Mouse (Mus musculus): ENCODE results near the gene Npb. TPM values are rescaled to one million over a fixed set of nuclear protein-coding genes. Genes with fewer than 3 reads are reported as not detected.

Npb gene
- polyA plus RNA-seq, 1 experiment from 2014 or later: 4.8 TPM

DNA sequence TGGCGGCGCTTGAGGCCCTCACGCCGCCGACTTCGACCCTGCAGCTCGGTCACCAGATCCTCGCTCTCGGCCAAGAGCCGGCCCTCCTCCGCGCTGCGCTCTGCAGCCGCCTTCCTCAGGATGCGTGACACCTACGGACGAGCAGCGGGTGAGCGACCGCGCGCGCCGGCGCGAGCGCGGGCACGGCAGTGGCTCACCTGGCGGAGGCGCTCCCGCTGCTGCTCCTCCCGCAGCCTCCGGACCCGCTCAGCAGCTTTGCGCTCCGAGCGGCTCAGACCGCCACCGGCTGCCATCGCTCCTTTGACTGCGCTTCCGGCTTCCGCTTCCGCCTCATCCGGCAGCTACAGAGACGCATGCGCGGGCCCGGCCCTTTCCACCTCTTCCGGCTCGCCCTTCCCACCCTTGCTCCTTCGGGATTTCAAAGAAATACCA is 16.4 kb downstream of the Npb start:
- WGBS: 0% methylated on average over 53 of the region's 53 CpGs
- peak; percentile 95 for DNase-seq (ENCODE audit: low spot score)
- Histone ChIP-seq H3K9me3 (no peaks in the 10 kb centered on the region), H3K4me3 (peak overlapping the region; percentile 99), H3K4me1 (peaks cover 38% of the 10 kb centered on the region), H3K36me3 (peaks cover 62% of the 10 kb centered on the region), H3K27ac (peak overlapping the region; percentile 89), H3K27me3 (ENCODE audit: insufficient read depth, poor library complexity, severe bottlenecking) (no peaks in the 10 kb centered on the region)

DNA sequence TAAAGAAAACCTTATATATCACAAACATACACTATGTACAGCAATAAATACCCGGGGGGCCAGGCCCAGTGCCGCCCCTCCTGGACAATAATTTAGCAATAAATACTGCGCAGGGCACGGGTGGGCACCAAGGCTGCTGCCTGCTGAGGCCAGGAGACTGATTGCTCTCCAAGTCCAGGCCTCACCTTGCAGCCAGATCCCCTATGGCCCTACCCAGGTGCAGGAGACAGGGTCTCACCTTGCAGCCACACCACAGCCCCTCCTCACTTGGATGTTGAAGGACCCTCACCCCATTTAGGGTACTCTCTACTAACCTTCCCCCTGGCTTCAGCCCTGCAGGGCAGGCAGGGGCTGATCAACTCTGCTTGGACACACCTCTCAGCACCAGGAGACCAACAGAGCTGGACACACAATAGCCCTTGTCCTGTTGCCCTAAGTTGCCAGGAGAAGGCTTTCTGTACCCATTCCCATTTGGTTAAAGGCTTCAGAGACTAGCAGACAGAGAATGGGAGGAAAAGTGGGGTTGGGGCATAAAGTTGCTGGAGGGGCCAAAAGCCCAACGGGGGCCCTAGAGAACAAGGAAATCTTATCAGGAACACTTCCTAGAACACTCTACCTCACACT is 17.0 kb downstream of the Npb start, which contains the start of gene Sirt7:
Sirt7 (minus strand) TSS at position 89 of the 624 bp plus-strand sequence.
- peak within 1 kb of the TSS; percentile 89 for H3K27ac ChIP-seq
- DNase-seq (ENCODE audit: low spot score): no peak
- H3K27me3 ChIP-seq (ENCODE audit: insufficient read depth, poor library complexity, severe bottlenecking): no peaks in the 10 kb centered on the region
- peaks cover 44% of the 10 kb centered on the region for H3K4me1 ChIP-seq
- H3K9me3 ChIP-seq: no peaks in the 10 kb centered on the region
- H3K36me3 ChIP-seq: peaks cover 56% of the 10 kb centered on the region
- WGBS: 11% methylated on average over 5 of the region's 5 CpGs
- peak within 1 kb of the TSS; percentile 99 for H3K4me3 ChIP-seq

DNA sequence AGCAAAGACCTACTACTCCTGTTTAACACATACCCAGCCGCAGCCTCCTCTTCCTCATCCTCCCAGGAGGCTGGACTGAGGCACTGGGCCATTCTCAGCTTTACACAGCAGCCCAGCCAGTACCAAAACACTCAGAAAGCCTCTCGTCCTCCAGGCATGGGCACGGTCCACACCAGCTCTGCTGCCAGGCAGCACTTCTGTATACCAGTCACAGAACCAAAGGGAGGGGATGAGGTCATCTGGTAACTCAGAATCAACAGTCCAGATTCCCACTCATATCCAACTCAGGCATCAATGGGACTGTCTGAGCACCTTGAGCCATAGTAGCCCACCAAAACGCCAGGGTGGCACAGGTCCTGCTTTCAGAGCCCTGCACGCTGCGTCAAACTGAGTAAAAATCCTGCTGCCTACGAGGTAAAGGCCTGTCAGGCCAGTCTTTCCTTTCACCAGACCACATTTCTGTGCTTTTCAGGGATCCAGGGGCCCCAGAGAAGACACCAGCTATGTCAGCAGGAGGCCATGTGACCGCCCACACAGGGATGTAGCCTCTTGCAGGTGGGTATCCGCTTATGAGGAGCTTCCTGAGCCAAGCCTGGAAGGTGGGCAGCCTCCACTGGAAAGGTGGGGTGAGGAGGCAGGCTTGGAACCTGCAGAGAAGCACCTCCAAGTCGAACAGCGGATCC is 18.6 kb downstream of the Npb start:
- Histone ChIP-seq H3K9me3 (no peaks in the 10 kb centered on the region), H3K27me3 (ENCODE audit: insufficient read depth, poor library complexity, severe bottlenecking) (no peaks in the 10 kb centered on the region), H3K4me3 (peak overlapping the region; percentile 12; the same call in 1 of the 2 replicates), H3K27ac (no peak overlapping the region), H3K4me1 (peaks cover 61% of the 10 kb centered on the region), H3K36me3 (peaks cover 40% of the 10 kb centered on the region)
- WGBS: 90% methylated on average over 11 of the region's 11 CpGs
- DNase-seq (ENCODE audit: low spot score): no peak

DNA sequence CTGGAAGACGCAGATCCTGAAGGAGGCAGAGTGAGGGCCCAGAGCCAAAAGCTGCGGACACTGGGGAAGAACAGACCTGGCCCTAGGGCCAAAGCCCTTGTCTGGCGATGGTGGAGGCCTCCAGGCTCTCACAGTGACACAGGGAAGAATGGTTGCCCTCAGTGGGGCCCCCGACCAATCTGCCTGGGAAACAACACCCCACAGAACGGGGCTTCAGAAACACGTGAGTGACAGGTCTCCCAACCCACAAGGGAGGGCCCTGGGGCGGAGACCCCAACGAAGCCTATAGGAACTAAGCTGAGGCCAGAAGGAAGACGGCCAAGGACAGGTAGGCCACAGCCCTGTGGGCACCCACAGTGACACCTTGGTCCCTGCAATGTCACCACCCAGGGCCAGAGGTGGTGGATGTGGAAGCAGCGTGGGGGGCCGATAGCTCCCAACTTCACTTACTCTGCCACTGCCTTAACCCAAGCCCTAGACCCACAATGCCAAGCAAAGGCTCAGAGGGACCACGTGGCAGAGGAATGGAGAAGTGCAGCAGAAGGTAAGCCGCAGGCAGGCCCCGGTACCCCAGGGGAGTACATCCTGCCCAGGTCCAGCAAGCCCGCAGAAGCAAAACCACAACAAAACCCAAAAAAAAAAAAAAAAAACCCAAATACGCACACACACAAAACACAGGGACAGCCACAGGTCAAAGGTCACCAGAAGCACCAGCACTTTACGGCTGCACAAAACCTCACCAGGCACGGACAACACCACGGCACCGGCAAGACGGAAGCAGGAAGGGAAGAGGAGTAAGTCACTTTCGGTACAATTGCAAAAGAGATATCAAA is 19.4 kb downstream of the Npb start:
- H3K36me3 ChIP-seq: peaks cover 35% of the 10 kb centered on the region
- WGBS: 83% methylated on average over 22 of the region's 22 CpGs
- no peaks in the 10 kb centered on the region for H3K9me3 ChIP-seq
- H3K4me1 ChIP-seq: peaks cover 66% of the 10 kb centered on the region
- H3K4me3 ChIP-seq: no peak overlapping the region
- no peak for DNase-seq (ENCODE audit: low spot score)
- no peak overlapping the region for H3K27ac ChIP-seq
- no peaks in the 10 kb centered on the region for H3K27me3 ChIP-seq (ENCODE audit: insufficient read depth, poor library complexity, severe bottlenecking)

DNA sequence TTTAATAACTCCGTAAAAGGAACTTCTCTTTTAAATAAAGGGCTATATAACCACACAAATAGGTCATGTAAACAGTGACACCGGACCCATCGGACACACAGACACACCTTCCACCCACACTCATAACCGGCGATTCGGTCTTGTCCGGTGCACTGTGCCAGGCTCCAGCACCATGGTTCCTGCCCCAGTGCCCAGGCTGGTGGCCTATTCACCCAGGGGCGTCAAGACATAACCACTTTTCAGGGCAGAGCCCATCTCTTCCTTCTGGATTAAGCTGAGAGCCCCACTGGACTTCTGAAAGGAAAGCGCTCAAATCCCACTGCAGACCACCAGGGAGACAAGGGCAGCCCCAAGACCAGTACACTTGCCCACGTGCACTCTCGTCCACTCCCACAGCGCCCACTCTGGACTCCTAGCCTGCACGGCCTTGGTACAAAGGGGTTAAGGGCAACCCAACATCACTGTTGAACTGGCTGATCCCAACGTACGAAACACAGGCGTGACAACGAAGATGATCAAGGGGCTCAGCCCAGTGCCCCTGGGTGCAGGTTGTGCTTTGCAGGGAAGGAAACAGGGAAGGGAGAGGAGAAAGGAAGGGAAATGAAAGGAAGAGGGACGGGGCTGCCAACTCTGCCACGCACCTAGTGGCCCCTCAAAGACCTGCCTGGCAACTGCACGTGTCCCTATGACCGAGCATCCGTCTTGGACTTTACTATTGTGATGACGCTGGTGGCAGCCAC is 20.5 kb downstream of the Npb start:
- Histone ChIP-seq H3K9me3 (no peaks in the 10 kb centered on the region), H3K36me3 (peaks cover 27% of the 10 kb centered on the region), H3K27ac (no peak overlapping the region), H3K4me1 (peaks cover 64% of the 10 kb centered on the region), H3K27me3 (ENCODE audit: insufficient read depth, poor library complexity, severe bottlenecking) (no peaks in the 10 kb centered on the region), H3K4me3 (no peak overlapping the region)
- no peak for DNase-seq (ENCODE audit: low spot score)
- WGBS: 94% methylated on average over 23 of the region's 23 CpGs

DNA sequence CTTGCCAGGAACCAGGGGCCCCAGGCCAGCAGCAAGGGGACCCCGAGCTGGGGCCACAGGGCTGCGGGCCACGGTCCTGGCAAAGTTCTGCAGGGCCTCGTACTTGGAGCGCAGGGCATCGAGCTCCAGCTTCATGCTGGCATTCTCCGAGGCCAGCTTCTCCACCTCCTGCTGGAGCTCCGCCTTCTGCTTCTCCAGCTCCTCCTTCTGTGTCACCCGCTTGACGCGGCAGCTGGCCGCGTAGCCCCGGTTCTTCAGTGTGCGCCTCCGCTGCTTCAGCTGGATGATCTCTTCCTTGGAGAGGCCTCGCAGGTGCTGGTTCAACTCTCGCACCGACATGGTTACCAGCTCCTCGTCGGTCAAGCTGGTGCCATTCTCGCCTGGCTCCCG is 21.1 kb downstream of the Npb start:
- Histone ChIP-seq H3K27me3 (ENCODE audit: insufficient read depth, poor library complexity, severe bottlenecking) (no peaks in the 10 kb centered on the region), H3K9me3 (no peaks in the 10 kb centered on the region), H3K27ac (peak overlapping the region; percentile 99; the same call in 1 of the 2 replicates), H3K4me1 (peaks cover 61% of the 10 kb centered on the region), H3K4me3 (peak overlapping the region; percentile 99), H3K36me3 (peaks cover 27% of the 10 kb centered on the region)
- 73% methylated on average over 23 of the region's 23 CpGs for WGBS
- no peak for DNase-seq (ENCODE audit: low spot score)

DNA sequence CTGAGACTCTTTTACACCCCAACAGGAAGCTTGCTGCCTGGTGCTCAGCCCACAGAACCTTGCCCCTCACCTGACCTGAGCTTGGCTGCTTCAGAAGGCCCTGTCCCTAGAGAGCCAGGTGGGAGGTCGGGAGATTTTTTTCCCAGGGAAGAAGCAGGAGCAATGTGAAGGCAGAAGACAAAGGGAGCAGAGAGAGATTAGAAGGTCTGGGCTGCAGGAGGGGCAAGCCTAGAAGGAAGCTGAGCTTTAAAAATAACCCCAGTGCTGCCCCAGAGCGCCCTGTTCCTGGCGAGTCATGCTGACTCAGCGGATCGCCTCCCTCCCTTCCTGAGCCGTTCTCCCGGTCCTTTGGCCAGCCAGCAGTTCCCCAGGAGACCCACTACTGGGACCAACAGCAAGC is 21.6 kb downstream of the Npb start:
- peak; percentile 91 for DNase-seq (ENCODE audit: low spot score)
- no peaks in the 10 kb centered on the region for H3K9me3 ChIP-seq
- H3K4me3 ChIP-seq: peak overlapping the region; percentile 99
- peaks cover 27% of the 10 kb centered on the region for H3K36me3 ChIP-seq
- peaks cover 58% of the 10 kb centered on the region for H3K4me1 ChIP-seq
- peak overlapping the region; percentile 99 for H3K27ac ChIP-seq
- H3K27me3 ChIP-seq (ENCODE audit: insufficient read depth, poor library complexity, severe bottlenecking): no peaks in the 10 kb centered on the region
- 9% methylated on average over 7 of the region's 7 CpGs for whole genome bisulfite sequencing

DNA sequence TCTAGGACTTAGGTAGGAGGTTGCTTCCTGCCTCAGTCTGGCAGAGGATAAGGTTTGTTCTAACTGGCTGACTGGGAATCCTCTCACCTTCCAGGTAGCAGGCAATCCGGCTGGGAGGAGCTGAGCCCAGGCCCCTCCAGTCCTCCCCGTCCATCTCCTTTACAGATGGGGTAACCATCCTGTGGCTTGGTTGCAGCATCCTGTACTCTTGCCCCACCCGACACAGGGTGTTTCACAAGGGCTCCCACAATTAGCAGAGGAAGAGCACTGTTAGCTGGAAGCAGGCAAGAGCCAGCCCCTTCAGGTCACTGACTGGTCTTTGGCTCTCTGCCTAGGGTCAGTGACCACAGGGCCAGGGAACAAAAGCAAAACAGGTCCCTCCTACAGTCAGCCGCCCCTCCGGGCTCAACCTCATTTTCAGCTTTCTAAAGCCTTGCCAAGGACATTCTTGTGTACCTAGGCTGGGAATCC is 22.2 kb downstream of the Npb start:
- Histone ChIP-seq H3K4me1 (peaks cover 54% of the 10 kb centered on the region), H3K27me3 (ENCODE audit: insufficient read depth, poor library complexity, severe bottlenecking) (no peaks in the 10 kb centered on the region), H3K9me3 (no peaks in the 10 kb centered on the region), H3K4me3 (peak overlapping the region; percentile 99), H3K27ac (peak overlapping the region; percentile 99), H3K36me3 (peaks cover 27% of the 10 kb centered on the region)
- WGBS: 40% methylated on average over 5 of the region's 5 CpGs
- DNase-seq (ENCODE audit: low spot score): no peak

DNA sequence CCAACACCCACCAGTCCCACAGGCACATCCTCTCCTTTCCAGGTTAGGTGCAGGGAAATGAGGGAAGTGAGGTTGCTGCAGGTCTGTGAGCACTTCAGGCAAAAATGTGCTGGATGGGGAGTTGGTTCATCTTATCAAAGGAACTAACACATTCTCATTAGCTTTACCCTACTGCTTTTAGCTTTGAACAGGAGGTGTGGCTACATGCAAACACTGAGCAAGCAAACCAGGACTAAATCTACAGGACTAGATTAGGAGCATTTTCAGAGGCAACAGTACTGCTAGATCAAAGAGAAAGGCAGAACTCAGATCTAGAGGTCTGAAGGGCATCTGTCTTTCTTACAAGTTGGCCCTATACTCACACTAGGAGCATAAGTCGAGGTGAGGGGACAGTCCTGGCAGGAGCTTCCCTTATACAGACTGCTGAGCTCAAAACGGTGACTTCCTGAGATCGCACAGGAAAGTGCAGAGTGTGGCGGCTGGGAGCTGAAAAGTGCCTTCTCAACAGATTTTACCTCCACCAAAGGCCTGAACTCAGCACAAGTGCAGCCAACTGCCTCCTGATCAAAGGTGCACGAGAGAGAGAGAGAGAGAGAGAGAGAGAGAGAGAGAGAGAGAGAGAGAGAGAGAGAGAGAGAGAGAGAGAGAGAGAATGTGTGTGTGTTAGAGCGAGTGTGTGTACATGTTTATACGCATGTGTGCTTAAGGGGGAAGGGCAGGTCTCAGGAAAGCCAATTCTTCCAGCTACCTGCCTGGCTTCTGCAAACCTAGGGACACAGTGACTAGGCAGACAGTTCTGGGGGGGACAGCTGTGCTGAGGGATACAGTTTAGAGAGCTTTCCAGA is 22.8 kb downstream of the Npb start:
- Histone ChIP-seq H3K36me3 (peaks cover 26% of the 10 kb centered on the region), H3K9me3 (no peaks in the 10 kb centered on the region), H3K4me3 (peak overlapping the region; percentile 99), H3K4me1 (peaks cover 47% of the 10 kb centered on the region), H3K27me3 (ENCODE audit: insufficient read depth, poor library complexity, severe bottlenecking) (no peaks in the 10 kb centered on the region), H3K27ac (peak overlapping the region; percentile 99)
- no peak for DNase-seq (ENCODE audit: low spot score)
- WGBS: 34% methylated on average over 7 of the region's 7 CpGs

DNA sequence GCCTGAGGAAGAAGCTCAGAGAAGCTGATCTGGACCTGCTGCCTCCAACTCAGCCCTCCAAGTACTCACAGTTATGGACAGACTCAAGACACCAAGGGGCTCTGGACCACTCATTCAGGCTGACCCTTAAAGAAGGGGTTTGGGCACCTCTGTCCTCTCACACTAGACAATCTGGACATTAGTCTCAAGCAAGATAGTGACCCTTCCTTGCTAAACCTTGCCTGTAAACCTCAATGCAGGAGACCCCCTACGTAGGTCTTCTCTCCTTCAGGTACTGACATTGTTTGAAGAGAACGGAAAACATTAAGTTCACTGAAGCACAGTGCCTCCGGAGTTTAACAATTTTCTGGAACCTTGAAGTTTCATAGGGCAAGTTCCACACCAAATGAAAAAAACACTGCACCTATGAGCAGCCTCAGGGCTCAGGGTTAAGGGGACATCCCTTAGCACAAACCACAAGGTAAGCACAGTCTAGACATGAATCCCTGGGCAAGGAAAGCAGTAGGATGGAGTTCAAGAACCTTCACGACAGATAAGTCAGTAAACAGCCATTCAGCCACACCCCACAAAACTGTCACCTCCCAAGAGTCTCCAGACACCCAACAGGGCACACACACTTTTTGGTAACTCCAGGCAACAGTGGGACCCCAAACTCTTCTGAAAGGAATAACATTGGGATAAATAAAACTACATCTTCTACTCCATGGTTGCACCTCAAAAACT is 23.6 kb downstream of the Npb start:
- DNase-seq (ENCODE audit: low spot score): no peak
- H3K36me3 ChIP-seq: peaks cover 22% of the 10 kb centered on the region
- peaks cover 46% of the 10 kb centered on the region for H3K4me1 ChIP-seq
- H3K27me3 ChIP-seq (ENCODE audit: insufficient read depth, poor library complexity, severe bottlenecking): no peaks in the 10 kb centered on the region
- no peaks in the 10 kb centered on the region for H3K9me3 ChIP-seq
- peak overlapping the region; percentile 99 for H3K27ac ChIP-seq
- WGBS: 57% methylated on average over 4 of the region's 4 CpGs
- H3K4me3 ChIP-seq: peak overlapping the region; percentile 99

All from heart, embryonic 10.5 days (tissue).